Mouse (Mus musculus) kidney, embryonic 16.5 days (tissue): Measurements from ENCODE around the gene Gm4869. TPM values are rescaled to one million over a fixed set of nuclear protein-coding genes. Genes with fewer than 3 reads are reported as not detected.

Source experiments
- ATAC-seq: fragments of 200-750 bp; cut with Nextera tagmentation; 2 replicates; pipeline ENCODE4 v1.8.0; 2017; ENCODE audit warnings: moderate TSS enrichment; ENCODE audit not compliant: low FRiP score, low TSS enrichment
- H3K27ac ChIP-seq: fragments of 300-500 bp; sonication (generic); 2 replicates; pipeline ENCODE4 v1.5.1; 2014; ENCODE audit warnings: low read length
- H3K27me3 ChIP-seq: fragments of 300-500 bp; sonication (generic); 2 replicates; pipeline ENCODE4 v1.6.1; 2014; ENCODE audit warnings: low read length, control low read depth, mixed read lengths; ENCODE audit not compliant: insufficient read depth
- H3K36me3 ChIP-seq: fragments of 300-500 bp; sonication (generic); 2 replicates; pipeline ENCODE4 v1.6.1; 2014; ENCODE audit warnings: low read length, control low read depth, mixed read lengths; ENCODE audit not compliant: insufficient read depth
- H3K4me1 ChIP-seq: fragments of 300-500 bp; sonication (generic); 2 replicates; pipeline ENCODE4 v1.6.1; 2014; ENCODE audit warnings: low read length, control low read depth, mixed read lengths; ENCODE audit not compliant: insufficient read depth
- H3K4me2 ChIP-seq: fragments of 300-500 bp; sonication (generic); replicated peaks from 2 replicates; pipeline ENCODE4 v1.6.1; 2014; ENCODE audit warnings: low read depth, low read length
- H3K4me3 ChIP-seq: fragments of 300-500 bp; sonication (generic); 2 replicates; pipeline ENCODE4 v1.5.1; 2014; ENCODE audit warnings: mild to moderate bottlenecking, low read length
- H3K9ac ChIP-seq: fragments of 300-500 bp; sonication (generic); replicated peaks from 2 replicates; pipeline ENCODE4 v1.6.1; 2014; ENCODE audit warnings: low read length
- H3K9me3 ChIP-seq: fragments of 300-500 bp; sonication (generic); 2 replicates; pipeline ENCODE4 v1.6.1; 2016; ENCODE audit warnings: low read length, control low read depth
- WGBS: fragments of 180-500 bp; shearing (Covaris S2); extraction: QIAGEN DNeasy Blood & Tissue Kit; methylation state at CpG from one replicate; pipeline ENCODE4 v1.1.7; 2014; 5-methylcytosine and 5-hydroxymethylcytosine counted together
- polyA plus RNA-seq: library from polyadenylated mRNA; unstranded; fragments of >200 nt; fragmentation: Nextera tagmentation; extraction: Ambion mirVana; gene quantifications from 2 replicates; pipeline ENCODE4 v1.2.1, GENCODE M21; 2015

The Gm4869 gene
- not detected in 2 replicates for polyA plus RNA-seq

GRCm38 (mm10) chr5:140445345-140445744 lies at the start of gene Gm4869:
TSS of gene Gm4869 (plus strand) at chr5:140445645.
- no peak within 1 kb of the TSS for H3K9ac ChIP-seq
- no peaks in the 10 kb centered on the region for H3K27me3 ChIP-seq
- H3K4me3 ChIP-seq = no peak within 1 kb of the TSS
- WGBS = 82% methylated on average over 5 of the region's 5 CpGs
- no peaks in the 10 kb centered on the region for H3K9me3 ChIP-seq
- no peak within 1 kb of the TSS for H3K4me2 ChIP-seq
- H3K4me1 ChIP-seq = no peaks in the 10 kb centered on the region
- peaks cover 37% of the 10 kb centered on the region for H3K36me3 ChIP-seq
- ATAC-seq = no peak
- no peak within 1 kb of the TSS for H3K27ac ChIP-seq

GRCm38 (mm10) chr5:140396166-140396940 lies 49.1 kb upstream of the Gm4869 start:
- Histone ChIP-seq H3K4me1 (no peaks in the 10 kb centered on the region), H3K27ac (no peak overlapping the region), H3K4me2 (no peak overlapping the region), H3K36me3 (no peaks in the 10 kb centered on the region), H3K9ac (no peak overlapping the region), H3K4me3 (no peak overlapping the region), H3K9me3 (no peaks in the 10 kb centered on the region), H3K27me3 (no peaks in the 10 kb centered on the region)
- ATAC-seq = no peak
- 69% methylated on average over 8 of the region's 8 CpGs for WGBS

DNA sequence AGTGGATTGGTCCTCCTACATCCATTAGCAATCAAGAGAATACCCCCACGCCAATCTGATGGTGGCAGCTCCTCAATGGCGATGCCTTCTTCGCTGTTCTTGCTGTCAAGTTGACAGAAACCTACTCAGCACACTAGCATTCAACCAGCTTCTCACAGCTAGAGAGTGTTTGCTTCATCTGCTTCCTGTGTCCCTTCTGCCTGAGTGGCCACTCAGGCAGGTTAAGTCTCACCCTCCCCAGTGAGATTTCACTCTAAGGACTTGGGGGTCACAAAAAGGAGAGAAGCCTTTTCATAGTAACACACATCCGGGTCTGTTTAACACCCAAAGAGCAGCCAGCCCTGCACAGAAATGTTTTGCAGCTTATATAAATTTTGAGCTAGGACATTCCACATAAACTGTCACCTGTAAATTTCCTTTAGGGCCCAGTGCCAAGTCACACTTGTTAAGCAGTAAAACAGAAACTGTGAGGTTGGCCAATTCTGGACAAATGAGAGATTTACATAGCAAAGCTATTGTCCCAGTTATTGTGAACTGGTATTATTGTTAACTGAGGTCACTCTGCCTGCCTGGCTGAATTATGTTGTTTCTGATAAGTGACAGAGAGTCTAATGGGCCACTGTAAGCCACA lies 42.7 kb upstream of the Gm4869 start:
- ATAC-seq = no peak
- H3K4me1 ChIP-seq = peaks cover 9% of the 10 kb centered on the region; the same call in 1 of the 2 replicates
- no peaks in the 10 kb centered on the region for H3K27me3 ChIP-seq
- WGBS = 66% methylated on average over 4 of the region's 4 CpGs
- no peak overlapping the region for H3K4me3 ChIP-seq
- no peak overlapping the region for H3K27ac ChIP-seq
- H3K9me3 ChIP-seq = no peaks in the 10 kb centered on the region; the same call in 1 of the 2 replicates
- no peak overlapping the region for H3K4me2 ChIP-seq
- no peak overlapping the region for H3K9ac ChIP-seq
- no peaks in the 10 kb centered on the region for H3K36me3 ChIP-seq

- 74% methylated on average over 6 of the region's 6 CpGs for WGBS
- Histone ChIP-seq H3K27me3 (no peaks in the 10 kb centered on the region), H3K9me3 (no peaks in the 10 kb centered on the region; the same call in 1 of the 2 replicates), H3K4me2 (no peak overlapping the region), H3K27ac (no peak overlapping the region), H3K9ac (no peak overlapping the region), H3K4me1 (peaks cover 9% of the 10 kb centered on the region; the same call in 1 of the 2 replicates), H3K4me3 (no peak overlapping the region), H3K36me3 (no peaks in the 10 kb centered on the region)
- no peak for ATAC-seq
Observed at GRCm38 (mm10) chr5:140405126-140405525, 40.3 kb upstream of the Gm4869 start.

GRCm38 (mm10) chr5:140406666-140407065 lies 38.8 kb upstream of the Gm4869 start:
- Histone ChIP-seq H3K27me3 (no peaks in the 10 kb centered on the region), H3K4me1 (peaks cover 9% of the 10 kb centered on the region; the same call in 1 of the 2 replicates), H3K4me3 (no peak overlapping the region), H3K4me2 (no peak overlapping the region), H3K27ac (no peak overlapping the region), H3K36me3 (no peaks in the 10 kb centered on the region), H3K9ac (no peak overlapping the region), H3K9me3 (no peaks in the 10 kb centered on the region; the same call in 1 of the 2 replicates)
- 58% methylated on average over 6 of the region's 6 CpGs for WGBS
- ATAC-seq = no peak

GRCm38 (mm10) chr5:140408801-140409200 lies 36.6 kb upstream of the Gm4869 start:
- Histone ChIP-seq H3K9ac (no peak overlapping the region), H3K4me2 (no peak overlapping the region), H3K4me3 (no peak overlapping the region), H3K27me3 (no peaks in the 10 kb centered on the region), H3K36me3 (no peaks in the 10 kb centered on the region), H3K4me1 (peaks cover 9% of the 10 kb centered on the region; the same call in 1 of the 2 replicates), H3K9me3 (no peaks in the 10 kb centered on the region; the same call in 1 of the 2 replicates), H3K27ac (no peak overlapping the region)
- ATAC-seq = no peak

DNA sequence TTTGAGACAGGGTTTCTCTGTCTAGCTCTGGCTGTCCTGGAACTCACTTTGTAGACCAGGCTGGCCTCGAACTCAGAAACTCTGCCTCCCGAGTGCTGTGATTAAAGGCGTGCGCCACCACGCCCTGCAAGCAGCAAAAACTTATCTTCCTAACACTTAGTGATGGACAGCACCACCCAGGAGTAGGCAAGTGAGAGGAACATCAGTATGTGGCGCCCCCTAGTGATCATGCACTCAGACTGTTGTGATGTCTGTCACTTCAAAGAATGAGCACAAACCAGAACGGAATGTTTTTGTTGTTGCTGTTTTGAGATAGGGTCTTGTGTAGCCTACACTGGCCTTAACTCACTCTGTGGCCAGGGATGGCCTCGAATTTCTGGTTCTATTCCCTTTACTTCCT lies 34.1 kb upstream of the Gm4869 start:
- no peak overlapping the region for H3K4me3 ChIP-seq
- peaks cover 9% of the 10 kb centered on the region; the same call in 1 of the 2 replicates for H3K4me1 ChIP-seq
- no peaks in the 10 kb centered on the region for H3K36me3 ChIP-seq
- no peak overlapping the region for H3K4me2 ChIP-seq
- no peaks in the 10 kb centered on the region for H3K9me3 ChIP-seq
- H3K9ac ChIP-seq = no peak overlapping the region
- 41% methylated on average over 8 of the region's 8 CpGs for WGBS
- H3K27ac ChIP-seq = no peak overlapping the region
- ATAC-seq = 0 out of 2 replicates have a peak, but pooled peaks have one; percentile 39
- H3K27me3 ChIP-seq = no peaks in the 10 kb centered on the region

DNA sequence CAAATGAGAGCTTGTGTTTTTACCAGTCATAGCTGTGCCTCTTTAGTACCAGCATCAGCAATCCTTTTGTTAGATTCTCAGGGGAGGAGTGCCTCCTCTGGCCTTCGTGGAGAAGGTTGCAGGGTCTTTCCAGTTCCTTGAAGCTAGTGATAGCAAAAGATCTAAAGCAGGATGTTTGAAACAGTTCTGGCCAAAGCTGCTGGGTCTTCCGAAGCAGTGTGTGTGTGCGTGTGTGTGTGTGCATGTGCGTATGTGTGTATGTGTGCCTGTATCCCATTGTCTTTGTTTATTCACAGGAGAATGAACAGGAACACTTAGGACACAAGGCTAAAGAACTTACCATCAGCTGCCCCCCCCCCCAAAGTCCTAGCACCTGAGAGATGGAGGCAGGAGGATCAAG lies 30.8 kb upstream of the Gm4869 start:
- H3K4me3 ChIP-seq = no peak overlapping the region
- no peaks in the 10 kb centered on the region for H3K27me3 ChIP-seq
- 0 out of 2 replicates have a peak, but pooled peaks cover 5% of the 10 kb centered on the region for H3K4me1 ChIP-seq
- no peak for ATAC-seq
- H3K4me2 ChIP-seq = no peak overlapping the region
- H3K27ac ChIP-seq = no peak overlapping the region
- 64% methylated on average over 4 of the region's 4 CpGs for WGBS
- H3K9ac ChIP-seq = peak overlapping the region; percentile 19; the same call in 1 of the 2 replicates
- H3K9me3 ChIP-seq = no peaks in the 10 kb centered on the region
- no peaks in the 10 kb centered on the region for H3K36me3 ChIP-seq

DNA sequence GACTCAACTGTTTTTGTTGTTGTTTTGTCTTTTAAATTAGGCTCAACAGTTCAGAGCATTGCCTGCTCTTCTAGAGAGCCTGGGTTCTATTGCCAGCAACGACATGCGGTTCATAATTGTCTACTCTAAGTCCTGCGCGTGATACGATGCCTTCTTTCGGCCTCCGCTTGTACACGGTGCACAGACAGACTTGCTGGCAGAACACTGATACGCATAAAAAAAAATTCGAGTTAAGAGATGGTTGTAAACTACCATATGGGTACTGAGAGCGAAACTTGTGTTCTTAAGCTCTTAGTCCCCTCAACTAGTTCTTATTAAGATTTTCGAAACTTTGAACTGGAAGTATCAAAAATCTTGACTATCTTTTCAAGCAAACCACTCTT lies 27.3 kb upstream of the Gm4869 start:
- ATAC-seq = no peak

More for the DNA sequence above, 27.3 kb upstream of the Gm4869 start:
- Histone ChIP-seq H3K9ac (peak overlapping the region; percentile 97), H3K9me3 (no peaks in the 10 kb centered on the region; the same call in 1 of the 2 replicates), H3K36me3 (0 out of 2 replicates have a peak, but pooled peaks cover 2% of the 10 kb centered on the region), H3K27me3 (no peaks in the 10 kb centered on the region), H3K27ac (peak overlapping the region; percentile 98), H3K4me3 (peak overlapping the region; percentile 100), H3K4me1 (peaks cover 24% of the 10 kb centered on the region), H3K4me2 (peak overlapping the region; percentile 87)
- under 1% methylated on average over 12 of the region's 12 CpGs for WGBS
